Mouse (Mus musculus) bone marrow, adult 2 months (tissue): ENCODE measurements around the gene Pick1.

Source experiments
- CTCF ChIP-seq: fragments of 200-500 bp; IDR thresholded peaks from 2 replicates; pipeline ENCODE4 v1.5.1; 2011; ENCODE audit warnings: low read length, control low read depth; ENCODE audit not compliant: control insufficient read depth, insufficient read depth
- POLR2A ChIP-seq: fragments of 200-500 bp; IDR thresholded peaks from 2 replicates; pipeline ENCODE4 v1.6.1; 2011; ENCODE audit warnings: low read depth, mild to moderate bottlenecking, control low read depth, low read length, borderline replicate concordance; ENCODE audit not compliant: control insufficient read depth

DNA sequence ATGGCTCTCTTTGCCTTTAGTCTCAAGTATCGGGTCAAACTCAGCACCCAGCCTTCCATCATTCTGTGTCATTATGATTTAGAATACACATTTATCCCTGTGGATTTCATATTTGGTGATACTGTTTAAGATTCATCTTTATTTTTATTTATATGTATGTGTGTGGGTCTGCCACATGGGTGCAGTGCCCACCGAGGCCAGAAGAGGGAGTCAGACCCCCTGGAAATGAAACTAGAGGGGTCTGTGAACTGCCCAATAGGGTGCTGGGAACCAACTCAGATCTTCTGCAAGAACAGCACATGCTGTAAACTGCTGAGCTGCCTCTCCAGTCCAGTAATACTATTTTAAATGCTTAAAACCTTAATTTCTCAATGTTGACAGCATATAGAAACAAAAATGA, 37.5 kb upstream of the Pick1 start:
- TF ChIP-seq POLR2A (no peak), CTCF (no peak)
